Mouse (Mus musculus): Measurements from ENCODE around the gene Gucy2d. TPM values are rescaled to one million over a fixed set of nuclear protein-coding genes. Genes with fewer than 3 reads are reported as not detected.

Gene Gucy2d
- polyA plus RNA-seq, 1 experiment from 2014 or later: not detected

DNA sequence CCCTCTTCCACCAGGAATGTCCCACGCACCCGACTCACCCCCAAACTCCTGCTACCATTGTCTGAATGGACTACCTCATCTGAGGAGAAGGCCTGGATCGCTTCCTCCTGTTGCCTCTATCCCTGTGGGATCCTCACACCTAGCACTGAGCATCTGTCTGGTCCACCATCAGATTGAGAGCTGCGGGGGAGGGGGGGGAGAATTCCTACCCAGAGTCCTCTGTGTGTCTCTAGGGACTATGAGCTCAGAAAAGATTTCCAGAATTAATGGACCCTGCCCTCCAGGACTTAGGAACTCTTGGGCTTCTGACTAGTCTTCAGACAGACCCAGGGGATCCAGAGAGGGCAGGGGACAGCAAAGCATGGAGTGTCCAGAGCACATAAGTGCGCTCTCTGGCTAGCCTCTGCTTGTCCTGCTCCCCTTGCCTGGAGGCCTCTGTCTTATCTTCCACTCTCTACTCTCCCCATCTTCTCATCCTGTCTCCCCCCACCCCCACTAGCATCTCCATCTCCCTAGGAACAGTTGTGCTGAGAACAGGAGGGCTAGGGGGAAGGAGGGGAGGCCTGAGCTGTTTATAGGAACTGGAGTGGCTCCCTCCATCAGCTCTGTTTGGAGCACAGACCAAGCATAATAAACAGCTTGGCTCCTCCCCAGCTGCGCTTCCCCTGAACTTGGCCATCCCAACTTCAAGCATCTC is 63.9 kb downstream of the Gucy2d start:
- H3K9ac ChIP-seq (ENCODE audit: low read depth, low read length): no peak overlapping the region
- TF ChIP-seq CTCF (IDR thresholded peaks at IDR 0.05; ENCODE audit: low read depth): no peak
- peaks cover 9% of the 10 kb centered on the region; the same call in 1 of the 2 replicates for H3K36me3 ChIP-seq (ENCODE audit: insufficient read depth, low read length)
- H3K4me3 ChIP-seq (replicated peaks; ENCODE audit: low read depth, low read length): no peak overlapping the region
- H3K9me3 ChIP-seq (replicated peaks; ENCODE audit: low read length): no peaks in the 10 kb centered on the region
- peaks cover 7% of the 10 kb centered on the region; the same call in 1 of the 2 replicates for H3K4me1 ChIP-seq (replicated peaks; ENCODE audit: insufficient read depth, low read length)
- no peak overlapping the region for H3K4me2 ChIP-seq (ENCODE audit: low read length)
- H3K27ac ChIP-seq: peak overlapping the region; percentile 82
- peak; percentile 76 for ATAC-seq (replicated peaks; ENCODE audit: low FRiP score, low read depth)
- no peaks in the 10 kb centered on the region for H3K27me3 ChIP-seq (ENCODE audit: insufficient read depth, low read length)
- peak; percentile 90 for DNase-seq (ENCODE audit: low spot score)
- 58% methylated on average over 6 of the region's 6 CpGs for WGBS

DNA sequence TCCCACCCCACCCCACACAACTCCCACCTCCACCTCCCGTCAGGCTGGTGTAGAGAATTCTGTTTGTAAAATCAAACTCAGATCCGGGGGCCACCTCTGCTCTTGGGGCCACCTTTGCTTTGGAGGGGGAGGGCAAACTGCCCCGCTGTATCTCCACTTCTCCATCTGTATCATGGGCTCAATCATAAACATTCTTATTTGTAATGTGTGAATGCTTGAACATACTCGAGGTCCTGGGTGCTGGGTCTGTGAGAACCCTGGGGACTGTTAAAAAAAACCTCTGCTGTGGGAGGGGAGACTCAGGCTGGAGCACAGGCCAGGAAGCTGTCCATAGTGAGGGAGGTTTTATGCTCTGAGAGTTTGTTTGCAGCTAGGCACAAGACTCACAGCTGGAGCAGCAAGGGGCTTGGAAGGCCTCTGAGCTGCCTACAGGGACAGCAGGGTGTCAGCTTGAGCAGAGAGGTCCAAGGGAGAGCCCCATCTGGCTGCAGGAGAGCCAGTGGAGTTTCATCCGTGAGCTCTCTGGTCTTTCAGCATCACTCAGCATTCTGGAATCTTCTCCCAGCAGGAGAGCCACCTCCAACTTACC is 64.6 kb downstream of the Gucy2d start:
- Histone ChIP-seq H3K4me3 (replicated peaks; ENCODE audit: low read depth, low read length) (no peak overlapping the region), H3K9me3 (replicated peaks; ENCODE audit: low read length) (no peaks in the 10 kb centered on the region), H3K27ac (peak overlapping the region; percentile 82), H3K27me3 (ENCODE audit: insufficient read depth, low read length) (no peaks in the 10 kb centered on the region), H3K4me2 (ENCODE audit: low read length) (no peak overlapping the region), H3K4me1 (replicated peaks; ENCODE audit: insufficient read depth, low read length) (peaks cover 4% of the 10 kb centered on the region; the same call in 1 of the 2 replicates), H3K9ac (ENCODE audit: low read depth, low read length) (no peak overlapping the region), H3K36me3 (ENCODE audit: insufficient read depth, low read length) (peaks cover 9% of the 10 kb centered on the region; the same call in 1 of the 2 replicates)
- WGBS: 26% methylated on average over 5 of the region's 5 CpGs
- DNase-seq (ENCODE audit: low spot score) (peak; percentile 84), ATAC-seq (replicated peaks; ENCODE audit: low FRiP score, low read depth) (no peak; the same call in 1 of the 2 replicates)
- 0 out of 2 replicates have a peak, but pooled peaks have one; percentile 23 for TF ChIP-seq CTCF (IDR thresholded peaks at IDR 0.05; ENCODE audit: low read depth)

DNA sequence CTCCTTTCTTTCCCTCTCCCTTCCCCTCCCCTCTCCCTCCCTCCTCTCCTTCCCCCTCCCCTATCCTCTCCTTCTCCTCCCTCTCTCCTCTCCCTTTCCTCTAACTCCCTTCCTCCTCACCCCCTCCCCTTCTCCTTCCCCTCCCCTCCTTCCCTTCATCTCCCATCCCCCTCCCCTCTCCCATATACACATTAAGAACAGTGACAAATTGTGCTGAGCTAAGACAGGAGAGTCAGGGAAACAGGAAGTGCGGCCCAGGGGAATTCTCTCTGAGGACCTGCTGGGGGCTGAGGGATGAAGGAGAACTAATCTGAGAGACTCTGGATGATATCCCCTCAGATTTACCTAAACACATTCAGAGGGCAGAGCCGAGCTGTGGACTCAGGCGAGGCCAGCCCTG is 65.4 kb downstream of the Gucy2d start:
- Histone ChIP-seq H3K4me2 (ENCODE audit: low read length) (no peak overlapping the region), H3K36me3 (ENCODE audit: insufficient read depth, low read length) (peaks cover 9% of the 10 kb centered on the region; the same call in 1 of the 2 replicates), H3K9ac (ENCODE audit: low read depth, low read length) (no peak overlapping the region), H3K4me1 (replicated peaks; ENCODE audit: insufficient read depth, low read length) (no peaks in the 10 kb centered on the region; the same call in 1 of the 2 replicates), H3K4me3 (replicated peaks; ENCODE audit: low read depth, low read length) (no peak overlapping the region), H3K27ac (peak overlapping the region; percentile 82; the same call in 1 of the 2 replicates), H3K27me3 (ENCODE audit: insufficient read depth, low read length) (no peaks in the 10 kb centered on the region), H3K9me3 (replicated peaks; ENCODE audit: low read length) (no peaks in the 10 kb centered on the region)
- 43% methylated on average over 3 of the region's 3 CpGs for WGBS
- ATAC-seq (replicated peaks; ENCODE audit: low FRiP score, low read depth) (no peak), DNase-seq (ENCODE audit: low spot score) (no peak)
- no peak for TF ChIP-seq CTCF (IDR thresholded peaks at IDR 0.05; ENCODE audit: low read depth)

DNA sequence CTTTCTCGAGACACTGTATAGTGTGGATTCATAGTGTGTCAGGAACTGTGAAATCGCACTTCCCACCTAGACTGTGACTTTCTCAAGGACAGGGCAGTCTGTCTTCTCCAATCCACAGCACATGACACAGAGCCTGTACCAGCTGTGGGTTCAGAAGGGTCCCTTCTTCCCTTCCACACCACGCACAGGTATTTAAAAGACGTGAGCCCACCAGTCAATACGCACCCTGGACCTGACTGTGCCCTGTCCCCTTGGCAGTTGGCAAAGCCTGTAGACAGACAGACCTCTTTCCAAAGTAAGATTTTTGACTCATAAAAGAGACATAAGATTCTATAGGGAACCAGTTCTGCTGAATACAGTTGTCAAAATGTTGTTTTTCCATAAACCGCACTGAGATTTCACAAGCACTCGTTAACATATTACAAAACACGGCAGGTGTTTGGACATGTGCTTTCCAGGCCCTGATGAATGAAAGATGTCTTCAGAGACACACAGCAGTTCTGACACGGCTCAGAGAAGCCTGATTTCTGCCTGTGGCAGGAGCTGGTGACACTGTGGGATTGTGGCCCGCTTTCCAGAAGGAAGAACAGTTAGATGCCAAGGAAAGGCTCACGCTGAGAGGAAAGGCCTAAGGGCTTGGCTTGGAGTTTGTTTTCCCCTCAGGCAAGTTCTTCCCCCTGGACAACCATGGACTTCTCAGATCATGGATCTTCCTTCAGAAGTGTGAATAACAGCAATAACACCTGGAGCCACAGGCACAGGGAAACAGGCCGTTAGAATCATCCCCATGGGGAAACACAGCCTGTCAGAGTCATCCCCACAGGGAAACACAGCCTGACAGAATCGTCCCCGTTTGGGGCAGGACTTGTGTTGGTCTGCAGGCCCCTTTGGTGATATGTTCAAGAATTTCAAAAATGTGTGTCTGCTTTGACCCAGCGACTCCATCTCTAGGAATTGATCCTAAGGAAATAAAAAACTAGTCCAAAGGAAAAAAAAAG is 71.0 kb downstream of the Gucy2d start:
- Histone ChIP-seq H3K36me3 (ENCODE audit: insufficient read depth, low read length) (no peaks in the 10 kb centered on the region), H3K27me3 (ENCODE audit: insufficient read depth, low read length) (no peaks in the 10 kb centered on the region), H3K9ac (ENCODE audit: low read depth, low read length) (no peak overlapping the region), H3K27ac (peak overlapping the region; percentile 47; the same call in 1 of the 2 replicates), H3K4me2 (ENCODE audit: low read length) (no peak overlapping the region), H3K4me1 (replicated peaks; ENCODE audit: insufficient read depth, low read length) (no peaks in the 10 kb centered on the region), H3K9me3 (replicated peaks; ENCODE audit: low read length) (no peaks in the 10 kb centered on the region), H3K4me3 (replicated peaks; ENCODE audit: low read depth, low read length) (no peak overlapping the region)
- no peak for ATAC-seq (replicated peaks; ENCODE audit: low FRiP score, low read depth)
- WGBS: 66% methylated on average over 15 of the region's 15 CpGs
- no peak for DNase-seq (ENCODE audit: low spot score)
- TF ChIP-seq CTCF (IDR thresholded peaks at IDR 0.05; ENCODE audit: low read depth): no peak

DNA sequence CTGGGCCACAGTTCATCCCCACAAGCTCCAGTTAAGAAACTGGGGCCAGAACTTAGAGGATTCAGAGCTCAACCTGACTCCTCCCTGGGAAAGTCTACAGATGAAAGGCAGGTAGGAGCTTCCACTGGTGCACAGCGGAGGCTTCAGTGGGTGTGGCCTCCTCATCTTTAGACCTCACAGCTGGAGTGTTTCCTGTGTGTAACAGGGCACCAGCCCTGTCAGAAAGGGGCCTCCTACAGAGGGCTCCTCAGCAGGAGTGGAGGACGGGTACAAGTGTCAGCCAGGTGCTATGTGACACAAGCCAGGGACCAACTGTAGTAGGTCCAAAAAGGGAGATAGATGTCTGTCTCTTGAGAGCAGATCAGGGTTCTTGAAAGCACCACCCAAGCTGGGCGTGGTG is 73.0 kb downstream of the Gucy2d start:
- DNase-seq (ENCODE audit: low spot score): no peak
- Histone ChIP-seq H3K27me3 (ENCODE audit: insufficient read depth, low read length) (no peaks in the 10 kb centered on the region), H3K27ac (no peak overlapping the region), H3K36me3 (ENCODE audit: insufficient read depth, low read length) (no peaks in the 10 kb centered on the region), H3K9me3 (replicated peaks; ENCODE audit: low read length) (no peaks in the 10 kb centered on the region), H3K4me2 (ENCODE audit: low read length) (no peak overlapping the region), H3K4me1 (replicated peaks; ENCODE audit: insufficient read depth, low read length) (no peaks in the 10 kb centered on the region), H3K4me3 (replicated peaks; ENCODE audit: low read depth, low read length) (no peak overlapping the region), H3K9ac (ENCODE audit: low read depth, low read length) (no peak overlapping the region)
- TF ChIP-seq CTCF (IDR thresholded peaks at IDR 0.05; ENCODE audit: low read depth): no peak
- no peak for ATAC-seq (replicated peaks; ENCODE audit: low FRiP score, low read depth)
- 61% methylated on average over 3 of the region's 3 CpGs for WGBS

DNA sequence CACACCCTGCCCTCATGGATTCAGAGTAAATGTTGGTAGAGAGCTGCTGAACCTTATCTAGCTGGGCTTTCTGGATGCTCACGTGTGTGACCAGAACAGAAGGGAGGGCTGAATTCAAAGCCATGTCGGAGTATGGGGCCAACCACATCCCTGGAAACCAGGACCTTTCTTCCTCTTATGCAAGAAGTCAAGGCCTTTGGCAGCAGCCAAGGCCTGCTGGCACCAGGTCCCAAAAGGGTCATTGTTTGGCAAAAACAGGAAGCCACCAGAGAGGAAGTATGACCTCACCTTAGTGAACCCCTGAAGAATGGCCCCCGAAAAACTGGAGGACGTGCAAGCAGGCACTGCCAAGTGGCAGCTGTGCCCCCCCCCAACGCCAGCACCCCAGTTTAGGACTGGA is 82.4 kb downstream of the Gucy2d start:
- no peak for DNase-seq (ENCODE audit: low spot score)
- WGBS: 65% methylated on average over 5 of the region's 5 CpGs
- no peak for TF ChIP-seq CTCF (IDR thresholded peaks at IDR 0.05; ENCODE audit: low read depth)

More for the DNA sequence above, 82.4 kb downstream of the Gucy2d start:
- Histone ChIP-seq H3K4me2 (ENCODE audit: low read length) (no peak overlapping the region), H3K9me3 (replicated peaks; ENCODE audit: low read length) (no peaks in the 10 kb centered on the region), H3K9ac (ENCODE audit: low read depth, low read length) (no peak overlapping the region), H3K4me1 (replicated peaks; ENCODE audit: insufficient read depth, low read length) (0 out of 2 replicates have a peak, but pooled peaks cover 15% of the 10 kb centered on the region), H3K4me3 (replicated peaks; ENCODE audit: low read depth, low read length) (no peak overlapping the region), H3K27ac (no peak overlapping the region; the same call in 1 of the 2 replicates), H3K36me3 (ENCODE audit: insufficient read depth, low read length) (no peaks in the 10 kb centered on the region), H3K27me3 (ENCODE audit: insufficient read depth, low read length) (no peaks in the 10 kb centered on the region)
- ATAC-seq (replicated peaks; ENCODE audit: low FRiP score, low read depth): no peak
